Mouse (Mus musculus) limb, embryonic 14.5 days (tissue): ENCODE results near the gene Ppp6r2. TPM values are rescaled to one million over a fixed set of nuclear protein-coding genes. Genes with fewer than 3 reads are reported as not detected.
A peak's percentile ranks its signal among the peaks of the same experiment; 100 is the strongest.

Source experiments
- ATAC-seq: fragments of 200-750 bp; cut with Nextera tagmentation; 2 replicates; pipeline ENCODE4 v1.8.0; 2017; ENCODE audit warnings: low read depth, moderate number of reproducible peaks, moderate TSS enrichment; ENCODE audit not compliant: low FRiP score
- DNase-seq: peaks from one replicate; pipeline ENCODE4 v3.0.0-alpha.2; 2015; ENCODE audit warnings: low spot score
- H3K27ac ChIP-seq: fragments of 300-500 bp; sonication (generic); replicated peaks from 2 replicates; pipeline ENCODE4 v1.5.1; 2014; ENCODE audit warnings: low read depth, mild to moderate bottlenecking, low read length, moderate library complexity, mixed read lengths
- H3K27me3 ChIP-seq: fragments of 300-500 bp; sonication (generic); 2 replicates; pipeline ENCODE4 v1.6.1; 2014; ENCODE audit warnings: low read length, mixed read lengths; ENCODE audit not compliant: control insufficient read depth, insufficient read depth
- H3K36me3 ChIP-seq: fragments of 300-500 bp; sonication (generic); 2 replicates; pipeline ENCODE4 v1.6.1; 2014; ENCODE audit warnings: mild to moderate bottlenecking, low read length, moderate library complexity, mixed read lengths; ENCODE audit not compliant: control insufficient read depth, insufficient read depth
- H3K4me1 ChIP-seq: fragments of 300-500 bp; sonication (generic); 2 replicates; pipeline ENCODE4 v1.6.1; 2014; ENCODE audit warnings: antibody characterized with exemption, low read length, mixed read lengths; ENCODE audit not compliant: control insufficient read depth, insufficient read depth
- H3K4me2 ChIP-seq: fragments of 300-500 bp; sonication (generic); replicated peaks from 2 replicates; pipeline ENCODE4 v1.6.1; 2014; ENCODE audit warnings: low read depth, mild to moderate bottlenecking, low read length, moderate library complexity; ENCODE audit not compliant: severe bottlenecking
- H3K4me3 ChIP-seq: fragments of 300-500 bp; sonication (generic); replicated peaks from 2 replicates; pipeline ENCODE4 v1.5.1; 2014; ENCODE audit warnings: low read length
- H3K9ac ChIP-seq: fragments of 300-500 bp; sonication (generic); 2 replicates; pipeline ENCODE4 v1.6.1; 2014; ENCODE audit warnings: mild to moderate bottlenecking, low read depth, low read length, moderate library complexity; ENCODE audit not compliant: severe bottlenecking
- H3K9me3 ChIP-seq: fragments of 300-500 bp; sonication (generic); 2 replicates; pipeline ENCODE4 v1.6.1; 2016; ENCODE audit warnings: low read length; ENCODE audit not compliant: control insufficient read depth
- POLR2A ChIP-seq: fragments of 200-500 bp; IDR thresholded peaks from 2 replicates; pipeline ENCODE4 v1.8.0; 2012; ENCODE audit warnings: inconsistent platforms, mild to moderate bottlenecking, moderate library complexity, borderline replicate concordance; ENCODE audit not compliant: insufficient read depth, insufficient read length; ENCODE audit errors: extremely low read depth
- WGBS: fragments of 180-500 bp; shearing (Covaris S2); extraction: QIAGEN DNeasy Blood & Tissue Kit; methylation state at CpG from one replicate; pipeline ENCODE4 v1.1.7; 2014; 5-methylcytosine and 5-hydroxymethylcytosine counted together
- polyA plus RNA-seq, 2 experiments: library from polyadenylated mRNA; depleted of rRNA in 1 of 2; stranded (reverse) in 1 of 2; unstranded in 1 of 2; fragments of >200 nt; fragmentation: Nextera tagmentation in 1 of 2; extraction: Ambion mirVana in 1 of 2; gene quantifications; 2 replicates each; pipeline versions ENCODE4 v1.2.1 to v1.2.3; 2012 to 2014

Ppp6r2 gene
- polyA plus RNA-seq, 2 experiments: 28.3 to 71.5 TPM

- Histone ChIP-seq H3K9me3 (no peaks in the 10 kb centered on the region), H3K4me1 (peaks cover 8% of the 10 kb centered on the region; the same call in 1 of the 2 replicates), H3K36me3 (peaks cover 14% of the 10 kb centered on the region; the same call in 1 of the 2 replicates), H3K9ac (peak overlapping the region; percentile 96; the same call in 1 of the 2 replicates), H3K27me3 (no peaks in the 10 kb centered on the region), H3K4me2 (peak overlapping the region; percentile 85), H3K27ac (no peak overlapping the region), H3K4me3 (peak overlapping the region; percentile 94)
- no peak for TF ChIP-seq POLR2A
- WGBS: 48% methylated on average over 6 of the region's 6 CpGs
- ATAC-seq (no peak), DNase-seq (no peak)
These were observed 1.1 kb downstream of the Ppp6r2 start for GRCm38 (mm10) chr15:89212495-89212894.

GRCm38 (mm10) chr15:89213517-89213916, 2.2 kb downstream of the Ppp6r2 start:
- no peaks in the 10 kb centered on the region for H3K27me3 ChIP-seq
- no peak overlapping the region for H3K9ac ChIP-seq
- peaks cover 14% of the 10 kb centered on the region; the same call in 1 of the 2 replicates for H3K36me3 ChIP-seq
- 89% methylated on average over 3 of the region's 3 CpGs for WGBS
- ATAC-seq: no peak
- H3K4me1 ChIP-seq: peaks cover 8% of the 10 kb centered on the region; the same call in 1 of the 2 replicates
- H3K4me3 ChIP-seq: no peak overlapping the region
- no peaks in the 10 kb centered on the region for H3K9me3 ChIP-seq
- no peak overlapping the region for H3K4me2 ChIP-seq
- H3K27ac ChIP-seq: no peak overlapping the region
- no peak for DNase-seq
- TF ChIP-seq POLR2A: no peak

DNA sequence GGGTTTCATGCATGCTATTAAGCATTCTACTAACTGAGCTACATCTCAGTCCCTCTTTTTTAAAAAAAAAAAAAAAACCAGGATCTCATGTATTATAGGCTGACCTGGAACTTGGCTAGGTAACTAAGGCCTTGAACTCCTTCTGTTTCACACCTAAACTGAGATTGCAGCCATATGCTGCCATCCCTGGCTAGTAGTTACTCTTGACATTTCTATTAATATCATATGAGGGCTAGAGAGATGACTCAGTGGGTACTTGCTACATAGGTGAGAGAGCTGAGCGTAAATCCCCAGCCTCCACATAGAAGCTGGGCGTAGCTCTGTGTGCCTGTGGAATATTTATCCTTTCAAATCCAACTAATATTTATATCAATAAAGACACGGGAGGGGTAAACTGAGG, 3.6 kb downstream of the Ppp6r2 start:
- H3K4me1 ChIP-seq: peaks cover 8% of the 10 kb centered on the region; the same call in 1 of the 2 replicates
- no peak for TF ChIP-seq POLR2A
- peaks cover 14% of the 10 kb centered on the region; the same call in 1 of the 2 replicates for H3K36me3 ChIP-seq
- H3K9me3 ChIP-seq: no peaks in the 10 kb centered on the region
- no peak overlapping the region for H3K9ac ChIP-seq
- no peak overlapping the region for H3K4me3 ChIP-seq
- no peaks in the 10 kb centered on the region for H3K27me3 ChIP-seq
- no peak overlapping the region for H3K27ac ChIP-seq
- WGBS: 96% methylated on average over 3 of the region's 3 CpGs
- no peak overlapping the region for H3K4me2 ChIP-seq
- ATAC-seq (no peak), DNase-seq (no peak)

GRCm38 (mm10) chr15:89215611-89216233, 4.4 kb downstream of the Ppp6r2 start:
- Histone ChIP-seq H3K36me3 (peaks cover 14% of the 10 kb centered on the region; the same call in 1 of the 2 replicates), H3K9ac (no peak overlapping the region), H3K27me3 (no peaks in the 10 kb centered on the region), H3K4me3 (no peak overlapping the region), H3K27ac (no peak overlapping the region), H3K4me1 (peaks cover 8% of the 10 kb centered on the region; the same call in 1 of the 2 replicates), H3K4me2 (no peak overlapping the region), H3K9me3 (no peaks in the 10 kb centered on the region)
- no peak for TF ChIP-seq POLR2A
- DNase-seq (no peak), ATAC-seq (no peak)
- 90% methylated on average over 2 of the region's 2 CpGs for WGBS

DNA sequence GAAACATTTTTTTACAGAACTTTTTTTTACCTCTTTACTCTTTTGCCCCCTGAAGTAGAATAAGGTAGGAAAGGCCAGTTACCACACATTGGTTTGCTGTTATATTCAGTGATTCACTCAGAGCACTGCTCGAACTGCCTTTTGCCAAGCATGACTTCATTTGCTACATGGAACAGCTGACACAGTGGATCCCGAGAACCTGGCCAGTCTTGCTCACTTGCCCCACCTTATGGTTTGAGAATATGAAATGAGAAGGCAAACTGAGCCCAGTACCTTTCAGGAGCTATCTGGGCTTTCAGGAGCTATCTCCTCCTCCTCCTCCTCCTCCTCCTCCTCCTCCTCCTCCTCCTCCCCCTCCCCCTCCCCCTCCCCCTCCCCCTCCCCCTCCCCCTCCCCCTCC, 22.2 kb downstream of the Ppp6r2 start:
- ATAC-seq (no peak), DNase-seq (peak; percentile 51)
- WGBS: 44% methylated on average over 2 of the region's 2 CpGs
- Histone ChIP-seq H3K36me3 (peaks cover 5% of the 10 kb centered on the region), H3K4me3 (no peak overlapping the region), H3K9me3 (no peaks in the 10 kb centered on the region), H3K27me3 (no peaks in the 10 kb centered on the region), H3K4me1 (no peaks in the 10 kb centered on the region), H3K9ac (no peak overlapping the region), H3K4me2 (no peak overlapping the region), H3K27ac (no peak overlapping the region)
- TF ChIP-seq POLR2A: no peak
